Mouse (Mus musculus): ENCODE results near the gene 1110051M20Rik. TPM values are rescaled to one million over a fixed set of nuclear protein-coding genes. Genes with fewer than 3 reads are reported as not detected.
A peak's percentile ranks its signal among the peaks of the same experiment; 100 is the strongest.

The 1110051M20Rik gene
- polyA plus RNA-seq, 1 experiment from 2014 or later: 66.9 TPM

DNA sequence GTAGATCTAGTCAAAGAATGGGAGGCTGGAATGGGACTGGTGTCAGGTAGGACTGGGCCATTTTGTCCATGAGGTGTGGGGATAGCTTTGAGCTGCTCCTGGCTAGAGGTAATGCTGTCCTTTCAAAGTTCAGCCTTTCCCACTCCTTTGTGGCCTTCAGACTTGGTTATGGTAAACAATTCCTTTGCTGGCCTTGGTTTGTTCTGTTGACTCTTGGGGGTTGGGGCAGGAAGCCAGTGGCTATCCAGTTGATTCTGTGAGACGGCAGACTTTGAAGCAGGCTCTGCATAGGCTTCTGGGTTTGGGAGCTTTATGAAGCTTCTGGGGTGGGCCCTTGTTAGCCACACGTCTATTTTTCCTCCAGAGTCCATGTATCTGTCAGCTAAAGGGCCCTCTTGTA is 175.8 kb downstream of the 1110051M20Rik start:
- no peak overlapping the region for H3K4me3 ChIP-seq
- no peak overlapping the region for H3K9ac ChIP-seq
- H3K4me2 ChIP-seq: no peak overlapping the region
- H3K27me3 ChIP-seq: no peaks in the 10 kb centered on the region
- peaks cover 19% of the 10 kb centered on the region for H3K4me1 ChIP-seq
- no peak for ATAC-seq (ENCODE audit: insufficient number of reproducible peaks, insufficient read depth, low FRiP score, low TSS enrichment, low read depth)
- H3K27ac ChIP-seq: no peak overlapping the region
- no peaks in the 10 kb centered on the region for H3K9me3 ChIP-seq
- peaks cover 68% of the 10 kb centered on the region for H3K36me3 ChIP-seq
- 77% methylated on average over 2 of the region's 2 CpGs for WGBS

DNA sequence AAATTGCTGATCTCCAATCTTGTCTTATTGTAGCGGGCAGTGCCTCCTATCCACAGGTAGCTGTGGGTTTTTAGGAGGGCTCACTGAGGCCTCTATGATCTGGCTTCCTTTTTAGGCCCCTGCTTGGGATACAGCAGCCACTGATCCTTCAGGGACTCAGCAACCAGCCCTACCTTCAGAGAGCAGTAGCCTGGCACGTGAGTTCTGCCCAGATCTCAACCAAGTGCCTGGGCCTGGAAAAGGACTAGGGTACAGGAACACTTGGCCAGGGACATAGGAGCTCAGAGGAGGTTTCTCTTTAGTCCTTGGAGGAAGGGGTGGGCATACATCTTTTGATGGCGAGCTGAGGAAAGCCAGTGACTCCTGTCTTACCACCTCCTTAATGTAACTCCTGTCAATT is 176.5 kb downstream of the 1110051M20Rik start:
- Histone ChIP-seq H3K4me3 (no peak overlapping the region), H3K4me2 (no peak overlapping the region), H3K36me3 (peaks cover 68% of the 10 kb centered on the region), H3K27me3 (no peaks in the 10 kb centered on the region), H3K4me1 (peaks cover 19% of the 10 kb centered on the region), H3K27ac (no peak overlapping the region), H3K9ac (no peak overlapping the region), H3K9me3 (no peaks in the 10 kb centered on the region)
- 91% methylated on average over 3 of the region's 3 CpGs for WGBS
- no peak for ATAC-seq (ENCODE audit: insufficient number of reproducible peaks, insufficient read depth, low FRiP score, low TSS enrichment, low read depth)

- Histone ChIP-seq H3K9ac (peak within 1 kb of the TSS; percentile 96), H3K4me1 (peaks cover 19% of the 10 kb centered on the region), H3K4me3 (peak within 1 kb of the TSS; percentile 86), H3K9me3 (no peaks in the 10 kb centered on the region), H3K27ac (peak within 1 kb of the TSS; percentile 93), H3K4me2 (peak within 1 kb of the TSS; percentile 82), H3K36me3 (peaks cover 65% of the 10 kb centered on the region), H3K27me3 (no peaks in the 10 kb centered on the region)
- WGBS: 2% methylated on average over 72 of the region's 72 CpGs
- peak; percentile 97 for ATAC-seq (ENCODE audit: insufficient number of reproducible peaks, insufficient read depth, low FRiP score, low TSS enrichment, low read depth)
Observed at GRCm38 (mm10) chr2:91264711-91265681, 179.5 kb downstream of the 1110051M20Rik start, which contains the start of gene Arfgap2. Arfgap2 (plus strand) TSS chr2:91264974.

- Histone ChIP-seq H3K9ac (peak overlapping the region; percentile 96), H3K4me1 (peaks cover 25% of the 10 kb centered on the region), H3K36me3 (peaks cover 59% of the 10 kb centered on the region), H3K27me3 (no peaks in the 10 kb centered on the region), H3K27ac (peak overlapping the region; percentile 87), H3K4me2 (peak overlapping the region; percentile 82), H3K9me3 (no peaks in the 10 kb centered on the region), H3K4me3 (peak overlapping the region; percentile 86)
- ATAC-seq (ENCODE audit: insufficient number of reproducible peaks, insufficient read depth, low FRiP score, low TSS enrichment, low read depth): no peak
- WGBS: 90% methylated on average over 17 of the region's 17 CpGs
Observed at GRCm38 (mm10) chr2:91263692-91264660, 180.5 kb downstream of the 1110051M20Rik start.

DNA sequence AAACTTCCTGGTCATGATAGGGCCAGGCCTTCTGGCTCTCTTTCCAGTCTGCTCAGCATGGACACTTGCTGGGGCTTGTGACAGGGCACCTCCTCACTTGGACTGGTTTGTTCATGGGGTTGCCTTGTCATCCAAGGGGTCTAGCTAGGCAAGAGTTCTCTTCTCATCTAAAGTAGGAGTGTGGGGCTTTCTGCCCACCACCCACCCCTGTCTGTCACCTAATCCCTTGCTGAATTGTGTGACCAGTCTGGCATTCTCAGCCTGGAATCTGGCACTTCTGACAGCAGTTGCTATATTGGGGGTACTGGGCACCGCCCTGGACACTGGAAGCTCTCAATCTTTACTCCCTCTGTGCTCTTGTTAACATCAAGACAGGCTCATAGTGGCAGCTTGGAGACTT is 185.0 kb downstream of the 1110051M20Rik start:
- Histone ChIP-seq H3K4me2 (no peak overlapping the region), H3K9me3 (no peaks in the 10 kb centered on the region), H3K4me1 (peaks cover 48% of the 10 kb centered on the region), H3K36me3 (peaks cover 38% of the 10 kb centered on the region), H3K4me3 (no peak overlapping the region), H3K27me3 (peaks cover 16% of the 10 kb centered on the region), H3K27ac (no peak overlapping the region), H3K9ac (no peak overlapping the region)
- 100% methylated on average over 1 of the region's 1 CpGs for WGBS
- ATAC-seq (ENCODE audit: insufficient number of reproducible peaks, insufficient read depth, low FRiP score, low TSS enrichment, low read depth): no peak

DNA sequence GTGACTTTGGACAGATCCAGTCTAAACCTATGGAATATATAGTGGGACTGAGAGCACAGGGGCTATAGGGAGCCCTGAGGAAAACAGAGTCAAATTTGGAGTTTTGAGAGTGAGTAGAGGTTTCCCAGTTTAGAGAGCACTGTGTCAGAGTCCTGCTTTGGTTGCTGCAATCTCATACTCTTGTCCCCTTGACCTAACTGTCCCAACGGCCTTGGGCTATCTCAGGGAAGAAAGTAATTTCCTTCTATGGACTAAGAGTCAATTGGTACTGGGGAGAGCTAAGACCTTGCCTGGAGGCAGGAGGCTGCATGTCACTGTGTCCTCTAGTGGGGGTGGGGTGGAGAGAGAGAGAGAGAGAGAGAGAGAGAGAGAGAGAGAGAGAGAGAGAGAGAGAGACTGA is 185.7 kb downstream of the 1110051M20Rik start:
- H3K4me2 ChIP-seq: no peak overlapping the region
- no peak for ATAC-seq (ENCODE audit: insufficient number of reproducible peaks, insufficient read depth, low FRiP score, low TSS enrichment, low read depth)
- H3K9me3 ChIP-seq: no peaks in the 10 kb centered on the region
- H3K4me1 ChIP-seq: peaks cover 42% of the 10 kb centered on the region
- no peak overlapping the region for H3K27ac ChIP-seq
- WGBS: 33% methylated on average over 1 of the region's 1 CpGs
- no peak overlapping the region; the same call in 1 of the 2 replicates for H3K9ac ChIP-seq
- H3K27me3 ChIP-seq: peaks cover 20% of the 10 kb centered on the region
- no peak overlapping the region for H3K4me3 ChIP-seq
- H3K36me3 ChIP-seq: peaks cover 37% of the 10 kb centered on the region

DNA sequence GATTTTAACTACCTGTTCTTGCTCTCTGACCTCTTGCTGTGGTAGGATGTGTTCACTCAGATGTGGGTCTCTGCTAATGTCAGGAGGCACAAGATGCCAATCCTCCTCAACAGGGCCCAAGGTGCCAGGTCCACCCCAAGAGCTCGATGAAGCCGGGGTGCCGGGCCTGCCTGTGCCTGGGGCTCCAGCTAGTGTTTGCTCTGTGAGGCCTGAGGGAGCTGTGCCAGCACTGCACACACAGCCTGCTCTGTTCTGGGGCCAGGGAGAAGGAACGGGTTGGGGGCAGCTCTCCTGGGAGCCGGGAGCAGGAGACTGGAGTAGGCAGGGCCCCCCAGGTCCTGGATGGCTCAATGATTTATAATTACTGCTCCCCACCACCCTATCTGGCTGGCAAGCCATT is 186.4 kb downstream of the 1110051M20Rik start:
- Histone ChIP-seq H3K4me2 (peak overlapping the region; percentile 89), H3K27ac (peak overlapping the region; percentile 85), H3K27me3 (peaks cover 20% of the 10 kb centered on the region), H3K36me3 (peaks cover 29% of the 10 kb centered on the region), H3K4me3 (peak overlapping the region; percentile 68), H3K9me3 (no peaks in the 10 kb centered on the region), H3K9ac (peak overlapping the region; percentile 80), H3K4me1 (peaks cover 41% of the 10 kb centered on the region)
- 50% methylated on average over 5 of the region's 5 CpGs for WGBS
- no peak for ATAC-seq (ENCODE audit: insufficient number of reproducible peaks, insufficient read depth, low FRiP score, low TSS enrichment, low read depth)

DNA sequence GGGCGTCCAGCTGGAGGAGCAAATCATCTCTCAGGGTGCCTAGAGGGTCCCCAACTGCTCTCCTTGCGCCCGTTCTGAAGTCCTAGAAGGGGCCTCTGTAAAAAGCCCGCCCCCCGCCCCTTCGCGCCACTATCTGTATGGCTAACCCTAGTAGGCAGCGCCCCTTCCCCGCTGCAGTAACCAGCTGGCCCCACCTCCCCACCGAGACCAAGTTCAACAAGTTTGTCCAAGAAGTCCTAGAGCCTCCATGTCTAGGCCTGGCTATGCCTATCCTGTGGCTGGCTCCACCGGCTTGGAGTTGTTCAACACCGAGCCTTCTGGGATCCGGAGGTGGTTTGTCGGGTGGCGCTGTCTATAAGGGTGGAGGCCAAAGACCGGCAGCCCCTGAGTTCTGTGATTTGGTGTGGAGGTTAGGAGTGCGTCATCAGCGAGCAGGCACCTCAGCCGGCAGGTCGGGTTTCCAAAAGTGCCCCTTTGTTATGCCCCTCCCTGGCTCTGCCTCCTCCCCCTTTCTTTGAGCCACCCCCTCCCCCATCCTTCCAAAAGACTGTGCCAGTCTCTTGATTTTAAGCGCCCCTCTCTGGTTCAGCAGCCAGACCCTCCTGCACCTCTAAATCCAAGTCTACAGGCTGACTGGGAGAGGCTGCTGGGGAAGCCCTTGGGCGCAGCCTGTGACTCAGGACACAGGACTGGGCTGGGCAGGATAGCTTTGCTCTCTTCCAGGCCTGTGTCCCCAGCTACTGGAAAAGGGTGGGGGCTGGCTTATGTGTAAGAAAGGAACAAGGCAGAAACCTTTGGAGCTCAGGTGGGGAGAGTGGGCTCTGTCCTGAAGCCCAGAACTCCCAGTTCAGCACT is 187.2 kb downstream of the 1110051M20Rik start:
- peak overlapping the region; percentile 80 for H3K9ac ChIP-seq
- peak overlapping the region; percentile 89 for H3K4me2 ChIP-seq
- ATAC-seq (ENCODE audit: insufficient number of reproducible peaks, insufficient read depth, low FRiP score, low TSS enrichment, low read depth): peak; percentile 79
- H3K4me3 ChIP-seq: peak overlapping the region; percentile 68
- H3K27me3 ChIP-seq: peaks cover 20% of the 10 kb centered on the region
- 2% methylated on average over 22 of the region's 22 CpGs for WGBS
- H3K9me3 ChIP-seq: no peaks in the 10 kb centered on the region
- H3K27ac ChIP-seq: peak overlapping the region; percentile 85
- H3K36me3 ChIP-seq: peaks cover 22% of the 10 kb centered on the region
- peaks cover 41% of the 10 kb centered on the region for H3K4me1 ChIP-seq

- Histone ChIP-seq H3K4me2 (peak overlapping the region; percentile 89), H3K27ac (peak overlapping the region; percentile 85), H3K36me3 (peaks cover 18% of the 10 kb centered on the region), H3K9ac (peak overlapping the region; percentile 80), H3K27me3 (peaks cover 20% of the 10 kb centered on the region), H3K9me3 (no peaks in the 10 kb centered on the region), H3K4me1 (peaks cover 41% of the 10 kb centered on the region), H3K4me3 (peak overlapping the region; percentile 68)
- WGBS: under 1% methylated on average over 52 of the region's 52 CpGs
- ATAC-seq (ENCODE audit: insufficient number of reproducible peaks, insufficient read depth, low FRiP score, low TSS enrichment, low read depth): peak; percentile 74
Observed at GRCm38 (mm10) chr2:91256256-91257125, 188.0 kb downstream of the 1110051M20Rik start.

DNA sequence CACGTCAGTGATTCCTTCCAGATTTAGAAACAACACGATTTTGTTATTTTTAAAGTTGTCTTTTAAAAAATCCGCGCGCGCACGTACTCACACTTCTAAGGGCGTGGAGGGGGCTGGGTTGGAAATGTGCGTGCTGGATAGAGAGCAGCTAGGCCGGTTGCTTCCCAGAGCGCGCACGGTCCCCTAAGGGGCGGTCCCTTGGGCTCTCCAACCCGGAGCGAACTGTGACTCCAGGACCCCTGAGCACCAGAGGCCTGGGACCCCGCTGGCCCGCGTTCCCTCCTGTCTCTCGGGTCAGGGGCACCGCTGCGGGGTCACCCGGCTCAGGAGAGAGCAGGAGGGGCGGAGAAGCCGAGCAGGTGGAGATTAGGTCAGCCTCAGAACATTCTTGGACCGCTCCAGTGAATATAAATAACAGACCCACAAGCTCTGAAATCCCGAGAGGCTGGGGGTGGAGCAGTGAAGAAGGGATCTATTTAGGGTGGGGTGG is 188.8 kb downstream of the 1110051M20Rik start, which contains the start of gene Pacsin3:
Pacsin3 (plus strand) TSS at position 294 of the 490 bp plus-strand sequence.
- peaks cover 20% of the 10 kb centered on the region for H3K27me3 ChIP-seq
- under 1% methylated on average over 27 of the region's 27 CpGs for WGBS

More for the DNA sequence above, 188.8 kb downstream of the 1110051M20Rik start, which contains the start of gene Pacsin3:
- Histone ChIP-seq H3K4me1 (peaks cover 41% of the 10 kb centered on the region), H3K4me2 (peak within 1 kb of the TSS; percentile 89), H3K9ac (peak within 1 kb of the TSS; percentile 80), H3K9me3 (no peaks in the 10 kb centered on the region), H3K27ac (peak within 1 kb of the TSS; percentile 85), H3K4me3 (peak within 1 kb of the TSS; percentile 68), H3K36me3 (peaks cover 11% of the 10 kb centered on the region)
- no peak for ATAC-seq (ENCODE audit: insufficient number of reproducible peaks, insufficient read depth, low FRiP score, low TSS enrichment, low read depth)
